Mouse (Mus musculus) megakaryocyte, embryonic 14.5 days (primary cell): ENCODE measurements around the gene Ercc6.

Experiments
- FLI1 ChIP-seq: IDR thresholded peaks from 2 replicates; pipeline ENCODE4 v1.6.1; 2012; ENCODE audit warnings: low read length, inconsistent platforms, mixed read lengths
- GATA1 ChIP-seq: IDR thresholded peaks from 3 replicates; pipeline ENCODE4 v1.6.1; 2012; ENCODE audit warnings: mixed read lengths, low read length, inconsistent platforms, borderline replicate concordance

GRCm38 (mm10) chr14:32532381-32533147, 19.2 kb downstream of the Ercc6 start:
- TF ChIP-seq GATA1: no peak
- no peak for TF ChIP-seq FLI1
